ENCODE assay signal across 14 mouse cellular contexts in the genomic region with DNA sequence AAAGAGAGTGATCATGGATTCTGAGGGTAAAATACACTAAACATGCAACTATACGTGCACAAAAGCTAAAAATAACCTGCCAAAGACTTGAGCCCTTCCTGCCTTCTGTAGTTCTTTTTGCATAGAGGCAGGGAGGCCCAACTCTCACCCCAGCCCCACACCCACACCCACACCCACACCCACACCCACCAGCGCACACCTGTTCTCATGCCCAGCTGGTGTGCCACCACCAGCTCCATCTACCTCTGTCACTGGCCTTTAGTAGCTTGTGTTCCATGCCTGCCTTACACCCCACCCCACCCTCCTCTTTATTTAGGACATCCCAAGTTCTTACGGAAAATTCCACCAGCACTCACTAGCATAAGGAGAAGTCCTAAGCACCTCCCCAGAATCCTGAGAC.
"Had no signal": no experiment of that assay in that cellular context is flagged by ENCODE, and none has a peak within 500 bp of the region (broad histone marks: within the 10 kb centered on the region; RNA-seq: fewer than 3 reads in every experiment).

No protein-coding gene starts in this region.

- H3K4me1 ChIP-seq: intestine, embryonic 15.5 days; limb, embryonic 12.5 days; liver, embryonic 13.5 days; lung, embryonic 15.5 days; midbrain, embryonic 15.5 days had no signal

- H3K27ac ChIP-seq: intestine, embryonic 15.5 days; limb, embryonic 12.5 days; liver, embryonic 13.5 days; lung, embryonic 15.5 days; macrophage; midbrain, embryonic 15.5 days had no signal

- H3K9ac ChIP-seq: intestine, embryonic 15.5 days; limb, embryonic 12.5 days; liver, embryonic 13.5 days; liver, postnatal 0 days; lung, embryonic 15.5 days; midbrain, embryonic 15.5 days had no signal

- H3K27me3 ChIP-seq: intestine, embryonic 15.5 days; limb, embryonic 12.5 days; lung, embryonic 15.5 days; midbrain, embryonic 15.5 days had no signal

- H3K9me3 ChIP-seq: intestine, embryonic 15.5 days; limb, embryonic 12.5 days; liver, embryonic 13.5 days; lung, embryonic 15.5 days; midbrain, embryonic 15.5 days had no signal

- ATAC-seq: intestine, embryonic 15.5 days; liver, postnatal 0 days had no signal

- H3K4me3 ChIP-seq: intestine, embryonic 15.5 days; limb, embryonic 12.5 days; liver, embryonic 13.5 days; lung, embryonic 15.5 days; megakaryocyte, embryonic 14.5 days; midbrain, embryonic 15.5 days had no signal

- DNase-seq: kidney, adult 18-20 months; kidney, postnatal 10 days; layer of hippocampus, postnatal 36 days; liver; liver, embryonic 13.5 days; liver, postnatal 0 days; lung, postnatal 14 days; right cerebral cortex, postnatal 14 days had no signal

- H3K4me2 ChIP-seq: intestine, embryonic 15.5 days; limb, embryonic 12.5 days; liver, embryonic 13.5 days; lung, embryonic 15.5 days; midbrain, embryonic 15.5 days had no signal

- H3K36me3 ChIP-seq: intestine, embryonic 15.5 days; limb, embryonic 12.5 days; liver, embryonic 13.5 days; lung, embryonic 15.5 days; midbrain, embryonic 15.5 days had no signal
